Mouse (Mus musculus) kidney, adult 2 months (tissue): ENCODE data around the gene Hlx.

Experiments used
- CTCF ChIP-seq: fragments of 200-500 bp; conservative IDR thresholded peaks from 2 replicates; pipeline ENCODE4 v1.5.1; 2011; ENCODE audit warnings: low read depth, mild to moderate bottlenecking, control low read depth, low read length, moderate library complexity, mixed read lengths; ENCODE audit not compliant: insufficient read depth, insufficient read length
- POLR2A ChIP-seq: fragments of 200-500 bp; IDR thresholded peaks from one replicate; pipeline ENCODE4 v1.6.1; 2011; ENCODE audit warnings: low read depth, low read length, control low read depth

GRCm38 (mm10) chr1:184724551-184725317, 7.7 kb downstream of the Hlx start:
- TF ChIP-seq CTCF (no peak), POLR2A (no peak)
